31 mouse cellular contexts compared by ENCODE assay signal in the genomic region with DNA sequence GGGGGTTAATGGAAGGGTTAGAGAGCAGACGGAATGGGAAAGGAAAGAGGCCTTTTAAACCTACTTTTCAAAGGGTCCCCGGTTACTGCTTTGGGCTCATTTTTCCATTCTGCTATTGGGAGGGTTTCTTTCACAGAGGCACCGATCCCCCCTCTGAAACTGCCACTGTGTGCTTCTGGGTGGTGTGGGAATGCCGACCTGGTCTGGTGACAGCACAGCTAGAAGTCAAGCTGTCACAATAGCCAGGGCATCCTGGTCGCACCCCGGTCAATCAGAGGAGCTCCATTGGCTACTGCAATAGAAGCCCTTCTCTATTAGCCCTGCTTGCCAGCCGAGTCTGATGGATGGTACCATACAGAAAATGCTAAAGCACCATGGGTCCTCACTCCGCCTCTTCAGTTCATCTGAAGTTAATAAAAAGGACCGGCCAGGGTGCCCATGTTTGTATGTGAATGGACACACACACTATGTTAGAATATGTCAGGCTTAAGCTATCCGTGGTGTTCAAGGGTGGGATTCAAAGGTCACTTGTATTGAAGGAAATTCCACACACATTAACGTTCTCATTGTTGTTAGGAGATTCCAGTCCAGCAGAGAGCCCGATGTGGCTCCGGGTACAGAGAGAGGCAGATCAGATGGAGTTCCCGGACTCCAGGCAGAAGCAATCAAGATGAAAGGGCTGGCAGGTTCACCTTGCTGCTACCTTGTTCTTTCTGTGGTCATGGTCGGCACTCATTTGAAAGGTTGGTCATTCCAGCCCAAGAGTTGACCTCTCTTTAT.
DNase-seq lines count a peak whose midpoint lies in the region; ATAC-seq lines count a peak whose summit lies in the region.
"Had no signal": no experiment of that assay in that cellular context is flagged by ENCODE, and none has a peak within 500 bp of the region (broad histone marks: within the 10 kb centered on the region; RNA-seq: fewer than 3 reads in every experiment).

No protein-coding gene starts in this region.

- H3K4me3 ChIP-seq in hindbrain, embryonic 11.5 days (ENCODE audit: low read depth, low read length) = no peak overlapping the region
- no peak overlapping the region for H3K4me3 ChIP-seq in hindbrain, embryonic 14.5 days (replicated peaks; ENCODE audit: low read length)
- H3K4me3 ChIP-seq in neural tube, embryonic 15.5 days (replicated peaks) = no peak overlapping the region
- H3K4me3 ChIP-seq: embryonic facial prominence, embryonic 10.5 days; embryonic facial prominence, embryonic 15.5 days; heart, embryonic 15.5 days; hindbrain, embryonic 13.5 days; kidney, embryonic 15.5 days; layer of hippocampus, adult 2 months; left cerebral cortex, adult 2 months; liver, embryonic 12.5 days had no signal

- no peak overlapping the region for H3K9ac ChIP-seq in hindbrain, embryonic 11.5 days (ENCODE audit: low read depth, low read length)
- no peak overlapping the region for H3K9ac ChIP-seq in hindbrain, embryonic 14.5 days
- no peak overlapping the region for H3K9ac ChIP-seq in neural tube, embryonic 15.5 days (replicated peaks)
- H3K9ac ChIP-seq: embryonic facial prominence, embryonic 15.5 days; heart, embryonic 15.5 days; hindbrain, embryonic 13.5 days; kidney, embryonic 15.5 days; liver, embryonic 12.5 days; liver, postnatal 0 days had no signal

- ATAC-seq in hindbrain, embryonic 11.5 days (ENCODE audit: low FRiP score) = peak; percentile 46
- no peak for ATAC-seq in hindbrain, embryonic 14.5 days (ENCODE audit: low FRiP score)
- no peak for ATAC-seq in neural tube, embryonic 15.5 days (ENCODE audit: low FRiP score)
- ATAC-seq: activated CD4-positive, CD25-positive, alpha-beta regulatory T cell, adult 4 months; forebrain, embryonic 14.5 days; inflammation-experienced regulatory T-cells, adult 6 months; liver, embryonic 12.5 days; liver, postnatal 0 days had no signal

- H3K9me3 ChIP-seq in hindbrain, embryonic 11.5 days (ENCODE audit: control insufficient read depth, low read length) = no peaks in the 10 kb centered on the region
- no peaks in the 10 kb centered on the region for H3K9me3 ChIP-seq in hindbrain, embryonic 14.5 days (ENCODE audit: control insufficient read depth, low read length)
- no peaks in the 10 kb centered on the region for H3K9me3 ChIP-seq in neural tube, embryonic 15.5 days (replicated peaks)
- H3K9me3 ChIP-seq: embryonic facial prominence, embryonic 10.5 days; embryonic facial prominence, embryonic 15.5 days; heart, embryonic 15.5 days; hindbrain, embryonic 13.5 days; kidney, embryonic 15.5 days; liver, embryonic 12.5 days had no signal

- H3K36me3 ChIP-seq in hindbrain, embryonic 11.5 days (ENCODE audit: control insufficient read depth, insufficient read depth, low read length) = no peaks in the 10 kb centered on the region
- no peaks in the 10 kb centered on the region for H3K36me3 ChIP-seq in hindbrain, embryonic 14.5 days (replicated peaks; ENCODE audit: control insufficient read depth, insufficient read depth)
- H3K36me3 ChIP-seq in neural tube, embryonic 15.5 days = no peaks in the 10 kb centered on the region
- H3K36me3 ChIP-seq: embryonic facial prominence, embryonic 10.5 days; embryonic facial prominence, embryonic 15.5 days; heart, embryonic 15.5 days; hindbrain, embryonic 13.5 days; kidney, embryonic 15.5 days; liver, embryonic 12.5 days had no signal

- 0 out of 2 replicates have a peak overlapping the region, but pooled peaks have one; percentile 3 for H3K4me2 ChIP-seq in hindbrain, embryonic 11.5 days (replicated peaks; ENCODE audit: low read depth, low read length)
- no peak overlapping the region for H3K4me2 ChIP-seq in hindbrain, embryonic 14.5 days (replicated peaks)
- no peak overlapping the region for H3K4me2 ChIP-seq in neural tube, embryonic 15.5 days
- H3K4me2 ChIP-seq: embryonic facial prominence, embryonic 15.5 days; heart, embryonic 15.5 days; hindbrain, embryonic 13.5 days; kidney, embryonic 15.5 days; liver, embryonic 12.5 days had no signal

- 0 out of 2 replicates have a peak overlapping the region, but pooled peaks have one; percentile 45 for H3K27ac ChIP-seq in hindbrain, embryonic 11.5 days (ENCODE audit: low read depth, low read length)
- H3K27ac ChIP-seq in hindbrain, embryonic 14.5 days = no peak overlapping the region
- H3K27ac ChIP-seq in neural tube, embryonic 15.5 days (replicated peaks) = no peak overlapping the region
- H3K27ac ChIP-seq: embryonic facial prominence, embryonic 10.5 days; embryonic facial prominence, embryonic 15.5 days; heart, embryonic 15.5 days; hindbrain, embryonic 13.5 days; kidney, embryonic 15.5 days; layer of hippocampus, adult 2 months; left cerebral cortex, adult 2 months; liver, embryonic 12.5 days; stomach, postnatal 0 days had no signal

- WGBS in hindbrain, embryonic 11.5 days = 19% methylated on average over 15 of the region's 15 CpGs
- WGBS in hindbrain, embryonic 14.5 days = 11% methylated on average over 15 of the region's 15 CpGs
- 18% methylated on average over 15 of the region's 15 CpGs for WGBS in neural tube, embryonic 15.5 days

- DNase-seq in hindbrain, embryonic 11.5 days (ENCODE audit: low spot score) = peak; percentile 40
- no peak for DNase-seq in hindbrain, embryonic 14.5 days (ENCODE audit: low spot score)
- DNase-seq in neural tube, embryonic 10.5 days (ENCODE audit: extremely low spot score, low spot score) = peak; percentile 44
- DNase-seq in embryo, embryonic 9.5 days (ENCODE audit: extremely low spot score) = peak; percentile 53
- no peak for DNase-seq in kidney, postnatal 36 days
- DNase-seq in testis, postnatal 10 days (ENCODE audit: low spot score) = no peak
- DNase-seq: adrenal gland, adult 2 months; B cell, adult 2 months; cerebellum, adult 8-10 months; cerebellum, postnatal 36 days; gastrocnemius, postnatal 10 days; kidney, adult 11 months; kidney, postnatal 25 days; liver, postnatal 0 days; lung, postnatal 36 days; right cerebral cortex, postnatal 4 days; thymus, adult 2 months; thymus, postnatal 36 days had no signal

- H3K4me1 ChIP-seq in hindbrain, embryonic 11.5 days (replicated peaks; ENCODE audit: control insufficient read depth, insufficient read depth, low read length) = peaks cover 6% of the 10 kb centered on the region; the same call in 1 of the 2 replicates
- no peaks in the 10 kb centered on the region for H3K4me1 ChIP-seq in hindbrain, embryonic 14.5 days (replicated peaks; ENCODE audit: control insufficient read depth, insufficient read depth, low read length)
- peaks cover 10% of the 10 kb centered on the region for H3K4me1 ChIP-seq in neural tube, embryonic 15.5 days
- H3K4me1 ChIP-seq: heart, embryonic 15.5 days; liver, embryonic 12.5 days had no signal

- H3K27me3 ChIP-seq in hindbrain, embryonic 11.5 days (ENCODE audit: control insufficient read depth, insufficient read depth, low read length) = no peaks in the 10 kb centered on the region
- H3K27me3 ChIP-seq in hindbrain, embryonic 14.5 days (ENCODE audit: control insufficient read depth, insufficient read depth, low read length) = no peaks in the 10 kb centered on the region
- no peaks in the 10 kb centered on the region for H3K27me3 ChIP-seq in neural tube, embryonic 15.5 days (replicated peaks)
- H3K27me3 ChIP-seq: embryonic facial prominence, embryonic 15.5 days; heart, embryonic 15.5 days; kidney, embryonic 15.5 days; liver, embryonic 12.5 days had no signal

Comparison
In these comparisons a context has a peak if more than half of its experiments do, and no peak if none do; other contexts are left out.
1. DNase-seq: peak in hindbrain, embryonic 11.5 days (single experiment), neural tube, embryonic 10.5 days (single experiment) and embryo, embryonic 9.5 days (single experiment); none in hindbrain, embryonic 14.5 days (single experiment), kidney, postnatal 36 days (0 of 2) and testis, postnatal 10 days (single experiment).